Mouse (Mus musculus) CH12.LX (cell line): ENCODE measurements around the gene Dclk2. TPM values are rescaled to one million over a fixed set of nuclear protein-coding genes. Genes with fewer than 3 reads are reported as not detected.

Source experiments
- DNase-seq: peaks from one replicate; pipeline ENCODE4 v3.0.0-alpha.2; 2013; ENCODE audit errors: extremely low read depth
- H3K27ac ChIP-seq: 2 replicates; pipeline ENCODE4 v1.5.1; 2012; ENCODE audit warnings: low read depth, mild to moderate bottlenecking, control low read depth, moderate library complexity; ENCODE audit not compliant: insufficient read depth
- H3K27me3 ChIP-seq: replicated peaks from 2 replicates; pipeline ENCODE3; 2012; ENCODE audit warnings: inconsistent platforms
- H3K36me3 ChIP-seq, 2 experiments: replicated peaks in 1 of 2; 2 replicates each; pipeline versions ENCODE3 to v1.6.1; 2012; ENCODE audit warnings: inconsistent platforms in 1 of 2, low read length in 1 of 2, mild to moderate bottlenecking in 1 of 2, mixed read lengths in 1 of 2, moderate library complexity in 1 of 2; ENCODE audit not compliant: control insufficient read depth in 1 of 2, insufficient read depth in 1 of 2
- H3K4me1 ChIP-seq, 2 experiments: 2 replicates each; pipeline ENCODE4 v1.6.1; 2012; ENCODE audit warnings: inconsistent platforms in 1 of 2, moderate library complexity in 1 of 2; ENCODE audit not compliant: insufficient read depth in 2 of 2, control insufficient read depth in 1 of 2
- H3K4me2 ChIP-seq: 2 replicates; pipeline ENCODE4 v1.6.1; 2012; ENCODE audit warnings: low read depth, mild to moderate bottlenecking, control low read depth; ENCODE audit not compliant: poor library complexity, insufficient read depth, severe bottlenecking
- H3K4me3 ChIP-seq, 3 experiments: fragments of 150-350 bp in 1 of 3; sonication (generic) in 1 of 3; replicated peaks in 1 of 3; 2 replicates each; pipeline versions ENCODE3 to v1.5.1; 2011 to 2012; ENCODE audit warnings: low read depth in 2 of 3, low read length in 2 of 3, mild to moderate bottlenecking in 2 of 3, moderate library complexity in 2 of 3, control low read depth in 1 of 3, improper control_type of control experiment in 1 of 3, inconsistent platforms in 1 of 3, mixed read lengths in 1 of 3; ENCODE audit not compliant: poor library complexity in 1 of 3
- H3K79me2 ChIP-seq: replicated peaks from 2 replicates; pipeline ENCODE4 v1.6.1; 2012; ENCODE audit warnings: mild to moderate bottlenecking, moderate library complexity; ENCODE audit not compliant: control insufficient read depth, poor library complexity, insufficient read depth, severe bottlenecking; ENCODE audit errors: extremely low read depth
- H3K9ac ChIP-seq: 2 replicates; pipeline ENCODE4 v1.6.1; 2012; ENCODE audit warnings: low read depth, mild to moderate bottlenecking, control low read depth, moderate library complexity; ENCODE audit not compliant: insufficient read depth
- H3K9me3 ChIP-seq: replicated peaks from 2 replicates; pipeline ENCODE3; 2012; ENCODE audit warnings: low read length, inconsistent platforms, mixed read lengths
- BHLHE40 ChIP-seq: IDR thresholded peaks from 2 replicates; pipeline ENCODE4 v1.6.1; 2011; ENCODE audit warnings: mild to moderate bottlenecking, low read depth, low read length, improper control_type of control experiment
- CHD1 ChIP-seq: IDR thresholded peaks from 2 replicates; pipeline ENCODE4 v1.6.1; 2012; ENCODE audit warnings: low read depth, low read length, improper control_type of control experiment, inconsistent platforms
- CTCF ChIP-seq, 2 experiments: IDR thresholded peaks in 1 of 2; conservative IDR thresholded peaks in 1 of 2; 2 replicates each; pipeline ENCODE4 v1.5.1; 2011 to 2012; ENCODE audit warnings: low read depth in 2 of 2, low read length in 2 of 2, improper control_type of control experiment in 1 of 2, inconsistent platforms in 1 of 2, mild to moderate bottlenecking in 1 of 2, moderate library complexity in 1 of 2
- ELF1 ChIP-seq: IDR thresholded peaks from 2 replicates; pipeline ENCODE4 v1.6.1; 2014; ENCODE audit warnings: low read depth, mild to moderate bottlenecking, inconsistent platforms, low read length, improper control_type of control experiment
- EP300 ChIP-seq: IDR thresholded peaks from 2 replicates; pipeline ENCODE4 v1.6.1; 2011; ENCODE audit warnings: low read length, improper control_type of control experiment
- GABPA ChIP-seq: IDR thresholded peaks from 2 replicates; pipeline ENCODE4 v1.6.1; 2012; ENCODE audit warnings: low read depth, low read length, improper control_type of control experiment, inconsistent platforms; ENCODE audit not compliant: insufficient replicate concordance
- HCFC1 ChIP-seq: IDR thresholded peaks from 2 replicates; pipeline ENCODE4 v1.6.1; 2012; ENCODE audit warnings: low read depth, mild to moderate bottlenecking, inconsistent platforms, low read length, improper control_type of control experiment
- IRF4 ChIP-seq: IDR thresholded peaks from 2 replicates; pipeline ENCODE4 v1.6.1; 2014; ENCODE audit warnings: low read depth, mild to moderate bottlenecking, inconsistent platforms, low read length, improper control_type of control experiment
- JUN ChIP-seq: IDR thresholded peaks from 2 replicates; pipeline ENCODE4 v1.6.1; 2011; ENCODE audit warnings: low read depth, mild to moderate bottlenecking, low read length, improper control_type of control experiment, moderate library complexity; ENCODE audit not compliant: insufficient read depth
- KAT2A ChIP-seq: IDR thresholded peaks from 2 replicates; pipeline ENCODE4 v1.6.1; 2012; ENCODE audit warnings: low read length, improper control_type of control experiment, inconsistent platforms; ENCODE audit not compliant: insufficient replicate concordance
- MAFK ChIP-seq: IDR thresholded peaks from 2 replicates; pipeline ENCODE4 v1.6.1; 2011; ENCODE audit warnings: low read length, improper control_type of control experiment; ENCODE audit not compliant: insufficient replicate concordance
- MAZ ChIP-seq: IDR thresholded peaks from 2 replicates; pipeline ENCODE4 v1.6.1; 2012; ENCODE audit warnings: low read depth, mild to moderate bottlenecking, inconsistent platforms, low read length, improper control_type of control experiment, moderate library complexity
- MEF2A ChIP-seq: IDR thresholded peaks from 2 replicates; pipeline ENCODE4 v1.6.1; 2014; ENCODE audit warnings: low read depth, mild to moderate bottlenecking, inconsistent platforms, low read length, improper control_type of control experiment, borderline replicate concordance
- MXI1 ChIP-seq: IDR thresholded peaks from 2 replicates; pipeline ENCODE4 v1.6.1; 2011; ENCODE audit warnings: mild to moderate bottlenecking, low read depth, low read length, improper control_type of control experiment
- MYC ChIP-seq: IDR thresholded peaks from 2 replicates; pipeline ENCODE4 v1.6.1; 2011; ENCODE audit warnings: low read depth, mild to moderate bottlenecking, improper control_type of control experiment, low read length
- NELFE ChIP-seq: IDR thresholded peaks from 2 replicates; pipeline ENCODE4 v1.6.1; 2011; ENCODE audit warnings: low read depth, low read length, improper control_type of control experiment
- NRF1 ChIP-seq: IDR thresholded peaks from 2 replicates; pipeline ENCODE4 v1.6.1; 2014; ENCODE audit warnings: low read depth, mild to moderate bottlenecking, inconsistent platforms, low read length, improper control_type of control experiment, moderate library complexity
- PAX5 ChIP-seq: IDR thresholded peaks from 2 replicates; pipeline ENCODE4 v1.6.1; 2012; ENCODE audit warnings: low read length, inconsistent platforms, mixed read lengths
- POLR2AphosphoS2 ChIP-seq: IDR thresholded peaks from 2 replicates; pipeline ENCODE4 v1.6.1; 2011; ENCODE audit warnings: low read depth, low read length, improper control_type of control experiment
- RAD21 ChIP-seq: IDR thresholded peaks from 2 replicates; pipeline ENCODE4 v1.6.1; 2011; ENCODE audit warnings: low read depth, mild to moderate bottlenecking, low read length, improper control_type of control experiment, moderate library complexity
- RCOR1 ChIP-seq: conservative IDR thresholded peaks from 2 replicates; pipeline ENCODE4 v1.6.1; 2012; ENCODE audit warnings: low read depth, mild to moderate bottlenecking, inconsistent platforms, low read length, improper control_type of control experiment
- SIN3A ChIP-seq: IDR thresholded peaks from 2 replicates; pipeline ENCODE4 v1.6.1; 2012; ENCODE audit warnings: low read length, improper control_type of control experiment, inconsistent platforms
- SMC3 ChIP-seq: IDR thresholded peaks from 2 replicates; pipeline ENCODE4 v1.6.1; 2011; ENCODE audit warnings: low read depth, low read length, improper control_type of control experiment
- TBP ChIP-seq: conservative IDR thresholded peaks from 2 replicates; pipeline ENCODE4 v1.6.1; 2011; ENCODE audit warnings: low read depth, low read length, improper control_type of control experiment
- TCF12 ChIP-seq: IDR thresholded peaks from 2 replicates; pipeline ENCODE4 v1.6.1; 2014; ENCODE audit warnings: low read depth, mild to moderate bottlenecking, inconsistent platforms, low read length, improper control_type of control experiment
- ZC3H11A ChIP-seq: IDR thresholded peaks from 2 replicates; pipeline ENCODE4 v1.6.1; 2012; ENCODE audit warnings: low read depth, mild to moderate bottlenecking, inconsistent platforms, low read length, improper control_type of control experiment
- ZKSCAN1 ChIP-seq: IDR thresholded peaks from 2 replicates; pipeline ENCODE4 v1.6.1; 2012; ENCODE audit warnings: low read depth, inconsistent platforms, low read length, improper control_type of control experiment, borderline replicate concordance
- ZNF384 ChIP-seq: IDR thresholded peaks from 2 replicates; pipeline ENCODE4 v1.6.1; 2012; ENCODE audit warnings: low read depth, low read length, improper control_type of control experiment, inconsistent platforms
- dilution Hi-C: fragments of 300-500 bp; cut with MboI; formaldehyde crosslinking; loops from 2 replicates; pipeline ENCODE4 v1.14.3; 2020; ENCODE audit warnings: low sequenced_read_pairs; ENCODE audit not compliant: extremely low pct_unique_long_range_greater_than_20kb, extremely low pct_ligation_motif_present
- in situ Hi-C: fragments of 300-500 bp; cut with MboI; formaldehyde crosslinking; loops from 3 replicates; pipeline ENCODE4 v1.14.3; 2019; ENCODE audit warnings: low sequenced_read_pairs, low pct_ligation_motif_present, low pct_unique_long_range_greater_than_20kb, mixed read lengths
- polyA plus RNA-seq: library from polyadenylated mRNA; unstranded; fragments of >175 nt; gene quantifications from 2 replicates; pipeline ENCODE4 v1.2.1, GENCODE M21; 2012; ENCODE audit warnings: low read depth; ENCODE audit not compliant: insufficient read length
- total RNA-seq, 2 experiments: library from RNA; depleted of rRNA; stranded (reverse); fragments of 300-350 nt in 1 of 2; fragments of >200 nt in 1 of 2; gene quantifications; 2 replicates each; pipeline ENCODE4 v1.2.3; 2012 to 2014

Gene Dclk2
- total and polyA plus RNA-seq, 3 experiments: 0.93 to 2.0 (median 1.0) TPM

GRCm38 (mm10) chr3:86812689-86813088 lies 108.0 kb downstream of the Dclk2 start (continued):
- TF ChIP-seq MAZ (no peak), BHLHE40 (no peak), CTCF (conservative IDR thresholded peaks at IDR 0.05 in 1 of 2, IDR thresholded peaks at IDR 0.05 in 1 of 2; ENCODE audit: low read depth in 2 of 2, low read length in 2 of 2) (peak; percentile 91 to 99), ZKSCAN1 (no peak), ELF1 (no peak), EP300 (no peak), KAT2A (no peak), RCOR1 (no peak), NRF1 (no peak), MXI1 (no peak), MAFK (no peak), POLR2AphosphoS2 (no peak), ZC3H11A (peak; percentile 38; the same call in 1 of the 2 replicates), MYC (no peak)
- TF ChIP-seq, all 38 proteins: peak for 9

- Histone ChIP-seq H3K36me3 (peaks cover 0 to 1% of the 10 kb centered on the region in 2 experiments), H3K27ac (no peak overlapping the region), H3K4me3 (no peak overlapping the region), H3K27me3 (no peaks in the 10 kb centered on the region), H3K4me1 (peaks cover 0 to 5% of the 10 kb centered on the region in 2 experiments; a peak in 2 of 4 replicates), H3K9ac (no peak overlapping the region), H3K79me2 (no peaks in the 10 kb centered on the region), H3K4me2 (no peak overlapping the region), H3K9me3 (no peaks in the 10 kb centered on the region)
- in situ Hi-C loops (no loop called here), dilution Hi-C loops (no loop called here)
- DNase-seq: no peak
- TF ChIP-seq ZC3H11A (no peak), CHD1 (no peak), JUN (no peak), ZKSCAN1 (no peak), PAX5 (no peak)
Observed at GRCm38 (mm10) chr3:86810908-86811307, 109.7 kb downstream of the Dclk2 start.

- peaks cover 0 to 5% of the 10 kb centered on the region in 2 experiments; a peak in 2 of 4 replicates for H3K4me1 ChIP-seq
- no peak for TF ChIP-seq NRF1
- no peak for TF ChIP-seq CHD1
- TF ChIP-seq TCF12: no peak
- TF ChIP-seq GABPA: no peak
- TF ChIP-seq ZNF384: no peak
- TF ChIP-seq HCFC1: no peak
- TF ChIP-seq RAD21: no peak
- no peak for TF ChIP-seq TBP
- TF ChIP-seq MXI1: no peak
- TF ChIP-seq BHLHE40: no peak
- TF ChIP-seq NELFE: no peak
- no peak for TF ChIP-seq MAZ
- TF ChIP-seq SIN3A: no peak
- no peak for TF ChIP-seq JUN
- TF ChIP-seq CTCF (conservative IDR thresholded peaks at IDR 0.05 in 1 of 2, IDR thresholded peaks at IDR 0.05 in 1 of 2; ENCODE audit: low read depth in 2 of 2, low read length in 2 of 2): no peak
- no peak for TF ChIP-seq IRF4
- no peak for TF ChIP-seq SMC3
- TF ChIP-seq MEF2A: no peak
- H3K36me3 ChIP-seq: peaks cover 0 to 7% of the 10 kb centered on the region in 2 experiments
- no peak overlapping the region for H3K9ac ChIP-seq
- no peaks in the 10 kb centered on the region for H3K79me2 ChIP-seq
- dilution Hi-C loops: no loop called here
- DNase-seq: no peak
- no peak overlapping the region for H3K4me2 ChIP-seq
- no peak overlapping the region for H3K27ac ChIP-seq
- no peaks in the 10 kb centered on the region for H3K27me3 ChIP-seq
- H3K9me3 ChIP-seq: no peaks in the 10 kb centered on the region
- no peak overlapping the region for H3K4me3 ChIP-seq
- in situ Hi-C loops: no loop called here
Observed at GRCm38 (mm10) chr3:86809646-86810045, 111.0 kb downstream of the Dclk2 start.
